Mouse (Mus musculus): ENCODE measurements at regions not wholly inside any gene's neighbourhood (a gene's known extent, or its start where the extent isn't known, plus 50 kb on each side); places are given as distances from the start of the nearest gene placed in this dataset.
"Not testable (repeated sequence)": the region's sequence is repeated elsewhere in the genome, so short reads cannot be mapped to it uniquely, and the experiment has no call there.

GRCm38 (mm10) chr6:25101761-25102160 lies 145.7 kb upstream of the Tmem229a start:
- no peak for DNase-seq (ENCODE audit: low spot score in 2 of 2)

GRCm38 (mm10) chr6:25087167-25087566 lies 131.1 kb upstream of the Tmem229a start:
- DNase-seq (ENCODE audit: low spot score in 2 of 2): no peak

- no peak for DNase-seq (ENCODE audit: low spot score in 2 of 2)
Measured at GRCm38 (mm10) chr6:25085871-25086270, 129.8 kb upstream of the Tmem229a start.

- DNase-seq (ENCODE audit: low spot score in 2 of 2): not testable (repeated sequence)
Measured at GRCm38 (mm10) chr6:25085296-25085695, 129.2 kb upstream of the Tmem229a start.

- DNase-seq (ENCODE audit: low spot score in 2 of 2): no peak
Measured at GRCm38 (mm10) chr6:25065913-25066312, 109.8 kb upstream of the Tmem229a start.

GRCm38 (mm10) chr6:25032878-25033509 lies 76.9 kb upstream of the Tmem229a start:
- no peak for DNase-seq (ENCODE audit: low spot score in 2 of 2)

GRCm38 (mm10) chr6:25026953-25027352 lies 70.9 kb upstream of the Tmem229a start:
- DNase-seq (ENCODE audit: low spot score in 2 of 2): no peak

GRCm38 (mm10) chr6:25020005-25020772 lies 64.1 kb upstream of the Tmem229a start:
- DNase-seq (ENCODE audit: low spot score in 2 of 2): peak in 1 of 2 experiments; percentile 14

- DNase-seq (ENCODE audit: low spot score in 2 of 2): no peak
Measured at GRCm38 (mm10) chr6:25013288-25013606, 57.1 kb upstream of the Tmem229a start.

GRCm38 (mm10) chr6:25012376-25013287 lies 56.5 kb upstream of the Tmem229a start:
- no peak for DNase-seq (ENCODE audit: low spot score in 2 of 2)

- DNase-seq (ENCODE audit: low spot score in 2 of 2): not testable (repeated sequence)
Measured at GRCm38 (mm10) chr6:25008856-25009255, 52.8 kb upstream of the Tmem229a start.

Measured in right cerebral cortex, postnatal 36 days (tissue).